Mouse (Mus musculus): ENCODE results near the gene Cypt15. TPM values are rescaled to one million over a fixed set of nuclear protein-coding genes. Genes with fewer than 3 reads are reported as not detected.

The Cypt15 gene
- total RNA-seq (2023) = not detected

GRCm38 (mm10) chrX:39345967-39346366 lies at the start of gene Cypt15:
Gene Cypt15, plus strand, starts transcription at chrX:39346267.

